Mouse (Mus musculus): ENCODE results near the gene Tent5a. TPM values are rescaled to one million over a fixed set of nuclear protein-coding genes. Genes with fewer than 3 reads are reported as not detected.
A peak's percentile ranks its signal among the peaks of the same experiment; 100 is the strongest.

Tent5a gene
- polyA plus RNA-seq (2015; fragmentation: Nextera tagmentation; extraction: Ambion mirVana) = 1.6 and 1.8 TPM in 2 replicates

- DNase-seq (ENCODE audit: low spot score) = peak; percentile 61
Observed at GRCm38 (mm10) chr9:85327242-85328211, at the start of gene Tent5a. Gene Tent5a (minus strand): TSS chr9:85327348.

DNA sequence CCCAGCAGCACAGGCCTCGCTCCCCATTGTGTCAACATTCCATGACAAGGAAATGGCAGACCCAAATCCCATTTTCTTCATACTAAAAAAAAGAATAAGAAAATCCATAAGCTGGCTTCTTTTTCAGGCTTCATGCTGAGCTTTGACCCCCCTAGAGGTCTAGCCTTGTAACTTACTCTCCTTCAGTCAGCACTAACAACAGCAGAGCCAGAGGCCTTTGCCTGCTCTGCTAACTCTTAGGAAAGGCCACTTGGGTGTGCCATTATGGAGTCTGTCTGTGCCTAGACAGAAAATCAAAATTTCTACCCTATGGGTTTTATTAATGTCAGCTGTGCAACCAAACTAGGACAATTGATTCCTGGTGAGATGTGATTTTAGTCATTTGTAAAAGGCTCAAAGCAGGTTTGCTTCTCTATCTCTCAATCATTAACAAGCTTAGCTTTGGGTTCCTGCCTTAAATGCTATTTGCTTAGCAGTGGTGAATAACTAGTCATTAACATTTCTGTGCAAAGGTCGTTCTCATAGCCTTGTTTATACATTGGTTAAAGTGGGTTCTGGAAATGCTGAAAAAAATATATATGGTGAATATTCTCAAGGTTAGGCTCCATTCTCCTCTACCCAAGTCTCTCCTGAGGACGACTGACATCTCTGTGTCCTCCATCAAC is 49.6 kb upstream of the Tent5a start:
- no peak for DNase-seq (ENCODE audit: low spot score)

DNA sequence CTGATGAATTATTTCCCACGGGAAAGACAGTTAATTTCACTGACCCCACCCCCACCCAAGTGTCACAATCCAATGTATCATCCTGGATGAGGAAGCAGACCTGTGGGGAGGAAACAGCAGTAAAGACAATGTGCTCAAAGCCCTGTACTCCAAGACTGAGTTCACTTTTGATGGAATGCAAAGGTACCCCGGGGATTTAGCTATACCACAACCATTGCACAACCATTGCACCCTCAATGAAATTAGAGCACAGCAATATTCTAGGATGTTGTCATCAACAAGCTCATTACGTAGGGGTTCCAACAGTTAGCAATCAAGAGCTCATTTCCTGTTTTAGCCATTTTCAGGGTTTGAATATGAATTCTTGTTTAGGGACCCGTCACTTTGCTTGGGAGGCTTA is 48.0 kb upstream of the Tent5a start:
- no peak for DNase-seq (ENCODE audit: low spot score)

DNA sequence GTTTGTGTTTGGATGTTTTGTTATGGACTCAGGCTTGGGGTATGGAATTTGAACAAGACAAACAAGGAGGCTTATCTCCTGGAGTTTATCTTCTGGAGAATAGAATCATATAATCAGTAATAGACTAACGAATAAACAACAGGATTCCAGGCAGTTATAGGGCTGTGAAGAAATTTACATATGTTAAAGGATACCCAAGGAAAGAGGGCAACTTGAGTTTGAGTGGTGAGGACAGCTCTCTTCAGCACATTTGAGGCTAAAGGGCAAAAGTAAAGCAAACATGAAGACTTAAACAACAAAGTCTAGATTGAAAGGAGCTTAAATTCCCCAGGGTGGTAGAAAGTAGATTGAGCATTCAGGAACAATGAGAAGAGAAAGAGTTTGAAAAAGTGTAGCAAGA is 44.9 kb upstream of the Tent5a start:
- no peak for DNase-seq (ENCODE audit: low spot score)

DNA sequence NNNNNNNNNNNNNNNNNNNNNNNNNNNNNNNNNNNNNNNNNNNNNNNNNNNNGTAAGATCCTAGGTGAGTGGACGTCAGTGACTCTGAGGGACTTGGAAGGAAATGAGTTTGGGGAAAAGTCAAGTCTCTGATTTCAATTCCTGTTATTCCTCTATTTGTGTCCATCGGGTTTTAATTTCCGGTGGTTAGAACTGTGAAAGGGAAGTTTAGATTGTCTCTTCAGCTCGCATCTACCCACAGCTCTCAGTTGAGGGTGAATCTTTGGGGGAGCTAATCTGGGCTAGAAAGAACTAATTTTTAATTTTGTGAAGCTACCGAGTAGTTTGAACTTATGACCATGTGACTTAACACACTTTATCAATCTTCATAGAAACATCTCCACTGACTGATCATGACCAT is 42.4 kb upstream of the Tent5a start:
- DNase-seq (ENCODE audit: low spot score) = no peak

DNA sequence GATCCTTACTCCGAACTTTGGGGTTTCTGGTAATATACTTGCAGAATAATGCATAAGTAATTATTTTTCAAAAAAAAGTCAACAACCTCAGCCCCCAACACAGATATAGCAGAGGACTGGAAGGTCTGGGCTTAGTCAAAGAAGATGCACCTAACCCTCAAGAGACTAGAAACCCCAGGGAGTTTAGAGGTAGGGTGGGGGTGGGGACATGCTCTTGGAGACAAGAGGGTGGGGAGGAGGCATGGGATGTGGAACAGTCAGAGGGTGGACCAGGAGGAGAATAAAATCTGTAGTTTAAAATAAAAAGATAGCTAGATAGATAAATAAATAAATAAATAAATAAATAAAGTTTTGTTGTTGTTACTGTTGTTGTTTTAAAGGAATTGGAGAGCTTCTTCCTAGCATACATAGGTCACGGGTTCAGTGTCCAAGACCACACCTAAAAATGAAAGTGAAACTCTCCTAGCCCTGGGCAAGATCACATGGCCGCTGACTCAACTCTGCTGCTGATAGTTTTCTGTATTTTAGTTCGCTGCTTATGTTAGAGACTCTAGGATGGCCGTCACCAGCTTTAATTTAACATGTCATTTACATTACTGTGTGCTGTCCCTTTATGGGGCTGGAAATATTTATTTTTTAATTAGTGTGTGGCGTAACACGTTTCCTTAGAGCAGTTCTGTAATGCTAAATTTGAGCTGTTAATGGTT is 30.2 kb upstream of the Tent5a start:
- DNase-seq (ENCODE audit: low spot score) = no peak

DNA sequence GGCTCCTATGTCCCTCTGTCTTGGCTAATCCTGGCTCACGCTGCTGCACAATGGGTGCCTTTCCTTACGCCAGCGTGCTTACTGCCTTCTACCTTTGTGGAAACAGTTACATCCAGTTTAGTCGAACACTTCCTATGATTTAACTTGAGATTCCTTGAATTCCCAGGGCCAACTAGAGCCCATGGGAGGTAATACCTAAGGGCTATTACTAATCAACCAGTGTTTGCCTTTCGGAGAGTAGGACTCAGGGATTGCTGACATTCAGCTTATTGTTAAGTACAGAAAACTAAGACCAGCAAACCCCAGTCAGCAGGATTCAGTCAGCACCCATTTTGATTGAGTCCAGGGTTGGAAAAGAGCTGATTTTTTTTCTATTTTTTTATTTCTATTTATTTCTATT is 28.4 kb upstream of the Tent5a start:
- no peak for DNase-seq (ENCODE audit: low spot score)

DNA sequence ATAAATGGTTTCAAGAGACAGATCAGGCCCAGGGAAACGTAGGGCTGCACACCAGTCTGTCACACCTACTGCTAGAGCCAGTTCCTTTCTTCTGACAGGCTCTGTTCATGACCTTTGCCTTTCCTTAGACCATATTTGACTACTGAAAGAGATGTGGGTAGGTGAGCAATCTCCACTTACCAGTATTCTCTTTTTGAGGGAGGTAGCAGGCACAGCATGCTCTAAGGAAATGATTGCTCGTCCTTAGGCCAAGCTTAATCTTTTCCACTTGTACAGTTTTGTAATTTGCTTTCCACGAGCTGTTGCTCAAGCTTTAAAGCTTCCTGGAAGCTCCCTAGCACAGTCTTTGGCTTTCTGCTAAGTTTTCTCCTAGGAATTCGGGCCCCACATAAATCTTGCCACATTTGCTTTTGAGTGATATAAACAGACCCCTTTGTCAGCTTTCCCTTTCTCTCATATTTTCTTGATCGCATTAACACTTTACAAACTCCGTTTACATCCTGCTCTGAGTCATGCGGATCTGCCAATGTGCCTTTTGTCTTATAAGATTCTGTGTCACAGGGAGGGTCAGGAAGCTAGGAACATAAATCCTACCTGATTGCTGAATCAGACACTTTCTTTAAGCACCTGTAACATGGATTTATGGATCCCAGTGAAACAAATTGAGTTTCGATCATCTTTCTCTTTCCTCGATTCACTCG is 20.8 kb upstream of the Tent5a start:
- DNase-seq (ENCODE audit: low spot score) = no peak

GRCm38 (mm10) chr9:85342892-85343785 is 16.0 kb upstream of the Tent5a start:
- no peak for DNase-seq (ENCODE audit: low spot score)

GRCm38 (mm10) chr9:85340303-85340702 is 13.2 kb upstream of the Tent5a start:
- no peak for DNase-seq (ENCODE audit: low spot score)

GRCm38 (mm10) chr9:85336046-85336445 is 8.9 kb upstream of the Tent5a start:
- no peak for DNase-seq (ENCODE audit: low spot score)

- no peak for DNase-seq (ENCODE audit: low spot score)
Observed at GRCm38 (mm10) chr9:85331521-85331920, 4.4 kb upstream of the Tent5a start.

DNA sequence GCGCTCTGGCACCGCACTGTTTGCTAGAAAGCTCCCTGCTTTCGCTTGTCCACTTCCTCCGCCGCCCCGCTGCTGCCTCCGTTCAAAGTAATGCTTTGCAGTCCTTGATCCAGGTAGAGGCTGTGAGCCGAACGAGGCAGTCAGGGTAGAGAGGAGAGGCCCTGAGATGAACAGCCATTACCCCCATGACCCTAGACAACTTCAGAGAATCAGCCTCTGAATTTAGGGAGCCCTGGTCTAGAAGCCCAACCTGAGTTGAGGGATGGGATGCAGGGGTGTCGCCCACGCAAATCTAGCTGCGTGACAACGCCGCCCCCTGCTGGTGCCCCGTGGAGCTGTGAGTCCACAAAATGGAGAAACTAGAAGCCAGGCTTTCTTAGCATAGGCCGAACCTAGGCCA is 1.1 kb upstream of the Tent5a start:
- DNase-seq (ENCODE audit: low spot score) = peak; percentile 70

- DNase-seq (ENCODE audit: low spot score) = no peak
Observed at GRCm38 (mm10) chr9:85326292-85327241, 581 bp downstream of the Tent5a start.

GRCm38 (mm10) chr9:85325201-85325868 is 1.8 kb downstream of the Tent5a start:
- DNase-seq (ENCODE audit: low spot score) = no peak

GRCm38 (mm10) chr9:85324158-85324875 is 2.8 kb downstream of the Tent5a start:
- DNase-seq (ENCODE audit: low spot score) = no peak

GRCm38 (mm10) chr9:85320167-85320951 is 6.8 kb downstream of the Tent5a start:
- no peak for DNase-seq (ENCODE audit: low spot score)
